Mouse (Mus musculus): ENCODE measurements at regions not wholly inside any gene's neighbourhood (a gene's known extent, or its start where the extent isn't known, plus 50 kb on each side); places are given as distances from the start of the nearest gene placed in this dataset.

GRCm38 (mm10) chr11:90136307-90136706, 51.2 kb upstream of the Gm45716 start:
- no peak for ATAC-seq
